Mouse (Mus musculus) spleen, adult 2 months (tissue): Measurements from ENCODE around the gene Slc25a26. TPM values are rescaled to one million over a fixed set of nuclear protein-coding genes. Genes with fewer than 3 reads are reported as not detected.

Experiments used
- DNase-seq, 2 experiments: peaks; one replicate each; pipeline versions ENCODE4 v3.0.0 to v3.0.0-alpha.2; 2012 to 2021; ENCODE audit warnings: low spot score in 2 of 2, low read depth in 1 of 2
- H3K27ac ChIP-seq: fragments of 200-500 bp; 2 replicates; pipeline ENCODE4 v1.5.1; 2012; ENCODE audit warnings: low read length, inconsistent platforms; ENCODE audit not compliant: insufficient read depth
- H3K27me3 ChIP-seq: fragments of 200-500 bp; 2 replicates; pipeline ENCODE4 v1.6.1; 2012; ENCODE audit warnings: mild to moderate bottlenecking, moderate library complexity, low read length, inconsistent platforms; ENCODE audit not compliant: control insufficient read depth, insufficient read depth
- H3K36me3 ChIP-seq: fragments of 200-500 bp; 2 replicates; pipeline ENCODE4 v1.6.1; 2012; ENCODE audit warnings: mild to moderate bottlenecking, low read length, inconsistent platforms; ENCODE audit not compliant: control insufficient read depth, insufficient read depth
- H3K4me1 ChIP-seq: fragments of 200-500 bp; 2 replicates; pipeline ENCODE4 v1.6.1; 2011; ENCODE audit warnings: inconsistent platforms; ENCODE audit not compliant: control insufficient read depth, insufficient read depth, insufficient read length
- H3K4me3 ChIP-seq: fragments of 200-500 bp; 2 replicates; pipeline ENCODE4 v1.5.1; 2011; ENCODE audit warnings: mild to moderate bottlenecking, inconsistent platforms; ENCODE audit not compliant: insufficient read depth, insufficient read length; ENCODE audit errors: extremely low read depth
- CTCF ChIP-seq: fragments of 200-500 bp; IDR thresholded peaks from 2 replicates; pipeline ENCODE4 v1.5.1; 2011; ENCODE audit warnings: mild to moderate bottlenecking, inconsistent platforms; ENCODE audit not compliant: insufficient read depth, insufficient read length, insufficient replicate concordance; ENCODE audit errors: extremely low read depth
- POLR2A ChIP-seq: fragments of 200-500 bp; IDR thresholded peaks from 2 replicates; pipeline ENCODE4 v1.6.1; 2011; ENCODE audit warnings: low read depth, low read length, inconsistent platforms
- WGBS: fragments of 180-500 bp; shearing (Covaris S2); methylation state at CpG from one replicate; pipeline ENCODE4 v1.1.7; 2018; 5-methylcytosine and 5-hydroxymethylcytosine counted together
- polyA plus RNA-seq: library from polyadenylated mRNA; depleted of rRNA; stranded (reverse); fragments of >200 nt; gene quantifications from 2 replicates; pipeline ENCODE4 v1.2.3, GENCODE M21; 2012

Slc25a26 gene
- polyA plus RNA-seq, 1 experiment = 7.6 TPM

- Histone ChIP-seq H3K27me3 (no peaks in the 10 kb centered on the region), H3K4me3 (no peak overlapping the region), H3K4me1 (peaks cover 7% of the 10 kb centered on the region), H3K36me3 (0 out of 2 replicates have a peak, but pooled peaks cover 1% of the 10 kb centered on the region), H3K27ac (no peak overlapping the region)
- no peak for DNase-seq
- TF ChIP-seq POLR2A (no peak), CTCF (no peak)
- 93% methylated on average over 5 of the region's 5 CpGs for WGBS
These were observed 124.4 kb downstream of the Slc25a26 start for GRCm38 (mm10) chr6:94624543-94624942.

DNA sequence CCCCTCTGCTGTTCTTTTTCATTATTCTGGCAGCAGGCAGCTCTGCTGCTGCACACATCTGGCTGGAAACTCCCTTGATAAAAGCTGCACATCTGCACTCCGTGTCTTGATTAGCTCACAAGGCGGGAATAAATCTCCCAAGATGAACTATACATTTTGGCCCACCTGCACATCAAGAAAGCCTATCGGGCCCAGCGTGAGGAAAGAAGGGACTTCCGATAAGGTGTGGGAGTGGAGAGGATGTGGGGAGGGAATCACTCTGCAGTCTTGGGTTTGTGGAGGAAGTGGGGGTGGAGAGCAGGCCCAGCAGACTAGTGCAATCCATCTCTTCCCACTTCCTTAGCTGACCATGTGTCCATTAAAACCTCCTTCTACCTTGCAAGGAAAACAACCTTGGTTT lies 125.8 kb downstream of the Slc25a26 start:
- Histone ChIP-seq H3K27me3 (no peaks in the 10 kb centered on the region), H3K4me3 (no peak overlapping the region), H3K36me3 (no peaks in the 10 kb centered on the region), H3K27ac (no peak overlapping the region), H3K4me1 (peaks cover 7% of the 10 kb centered on the region)
- no peak for DNase-seq
- TF ChIP-seq CTCF (no peak), POLR2A (no peak)
- WGBS = 54% methylated on average over 5 of the region's 5 CpGs

DNA sequence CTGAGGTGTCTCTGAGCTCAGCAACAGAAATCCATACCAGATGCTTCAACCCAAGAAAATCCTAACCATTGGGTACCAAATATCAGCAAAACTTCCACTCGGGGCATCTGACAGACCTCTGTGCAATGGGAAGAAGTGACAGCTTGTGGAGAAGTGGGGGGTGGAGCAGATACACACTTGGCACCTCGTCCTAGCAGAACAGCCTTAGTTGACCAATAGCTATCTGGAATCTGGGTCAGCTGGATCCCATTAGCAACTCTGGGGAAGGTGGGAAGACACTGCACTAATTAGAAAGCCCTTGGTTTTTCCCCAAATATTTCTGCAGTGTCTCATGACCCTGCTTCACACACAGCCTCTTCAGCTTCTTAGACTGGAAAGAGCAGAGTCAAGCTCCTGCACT lies 126.7 kb downstream of the Slc25a26 start:
- no peak for DNase-seq
- Histone ChIP-seq H3K4me1 (peaks cover 7% of the 10 kb centered on the region), H3K4me3 (no peak overlapping the region), H3K27ac (no peak overlapping the region), H3K27me3 (no peaks in the 10 kb centered on the region), H3K36me3 (no peaks in the 10 kb centered on the region)
- WGBS = 83% methylated on average over 2 of the region's 2 CpGs
- TF ChIP-seq POLR2A = no peak
- no peak for TF ChIP-seq CTCF

DNA sequence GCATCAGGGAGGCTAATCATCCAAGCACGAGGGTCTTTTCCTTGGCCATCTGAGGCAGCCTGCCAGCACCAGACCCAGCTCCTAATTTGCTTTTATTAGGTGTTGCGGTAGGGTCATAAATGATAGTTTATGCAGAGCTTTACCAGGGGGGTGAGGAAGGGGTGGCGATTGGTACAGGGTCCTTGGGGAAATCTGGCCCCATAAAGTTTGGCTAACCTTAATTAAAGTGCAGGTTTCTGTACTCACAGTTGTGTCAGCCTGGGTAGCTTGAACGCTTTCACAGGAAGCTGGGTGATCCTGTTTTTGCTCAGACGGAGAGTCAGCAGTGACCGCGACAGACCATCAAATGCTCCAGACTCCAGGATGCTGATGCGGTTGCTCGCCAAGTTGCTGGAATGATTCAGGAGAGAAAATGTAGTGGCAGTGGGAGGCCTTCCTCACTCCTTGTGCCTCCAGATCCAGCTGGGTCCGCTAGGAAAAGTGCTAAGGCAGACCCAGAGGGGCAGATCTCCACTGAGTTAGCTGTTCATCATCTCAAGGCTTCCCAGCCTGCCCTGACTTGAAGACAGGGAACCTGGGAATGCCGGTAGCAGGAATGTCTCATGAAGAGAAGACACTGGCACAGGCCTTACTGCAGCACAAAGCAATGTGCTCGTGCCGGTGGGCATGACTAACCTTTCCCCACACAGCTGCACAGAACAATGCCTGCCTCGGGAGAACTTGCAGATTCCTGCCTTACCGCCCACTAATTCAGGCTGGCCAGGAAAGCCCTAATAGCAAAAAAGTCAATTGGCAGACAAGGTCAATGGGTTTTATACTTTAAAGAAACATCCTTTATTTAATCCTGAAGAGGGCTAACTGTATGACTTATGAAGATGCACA lies 127.8 kb downstream of the Slc25a26 start:
- WGBS = 92% methylated on average over 15 of the region's 15 CpGs
- H3K27me3 ChIP-seq = no peaks in the 10 kb centered on the region

DNA sequence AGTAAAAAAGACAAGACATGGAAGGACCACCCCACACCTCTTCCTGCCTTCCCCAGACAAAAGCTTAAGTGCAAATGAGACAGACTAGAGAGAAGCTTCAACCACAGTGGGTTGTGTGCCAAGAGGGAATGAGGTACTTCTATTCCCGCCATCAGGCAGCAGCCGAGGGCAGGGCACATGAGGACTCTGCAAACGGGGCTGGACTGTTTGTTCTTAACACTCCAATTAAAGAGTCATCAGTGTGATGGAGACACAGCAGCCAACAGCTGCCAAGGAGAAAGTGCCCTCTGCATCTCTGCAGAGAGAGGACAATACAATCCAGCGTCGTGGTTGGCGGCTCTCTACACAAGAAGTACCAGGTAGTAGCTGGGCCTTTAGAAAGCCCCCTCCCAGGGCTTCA lies 128.7 kb downstream of the Slc25a26 start:
- TF ChIP-seq CTCF = no peak
- TF ChIP-seq POLR2A = no peak
- DNase-seq = no peak
- no peaks in the 10 kb centered on the region for H3K36me3 ChIP-seq
- WGBS = 93% methylated on average over 6 of the region's 6 CpGs
- peaks cover 7% of the 10 kb centered on the region for H3K4me1 ChIP-seq
- no peak overlapping the region for H3K4me3 ChIP-seq
- H3K27me3 ChIP-seq = no peaks in the 10 kb centered on the region
- H3K27ac ChIP-seq = no peak overlapping the region

More for the DNA sequence above, 127.8 kb downstream of the Slc25a26 start:
- no peak overlapping the region for H3K4me3 ChIP-seq
- TF ChIP-seq CTCF (no peak), POLR2A (no peak)
- H3K27ac ChIP-seq = no peak overlapping the region
- no peak for DNase-seq
- no peaks in the 10 kb centered on the region for H3K36me3 ChIP-seq
- H3K4me1 ChIP-seq = peaks cover 7% of the 10 kb centered on the region

DNA sequence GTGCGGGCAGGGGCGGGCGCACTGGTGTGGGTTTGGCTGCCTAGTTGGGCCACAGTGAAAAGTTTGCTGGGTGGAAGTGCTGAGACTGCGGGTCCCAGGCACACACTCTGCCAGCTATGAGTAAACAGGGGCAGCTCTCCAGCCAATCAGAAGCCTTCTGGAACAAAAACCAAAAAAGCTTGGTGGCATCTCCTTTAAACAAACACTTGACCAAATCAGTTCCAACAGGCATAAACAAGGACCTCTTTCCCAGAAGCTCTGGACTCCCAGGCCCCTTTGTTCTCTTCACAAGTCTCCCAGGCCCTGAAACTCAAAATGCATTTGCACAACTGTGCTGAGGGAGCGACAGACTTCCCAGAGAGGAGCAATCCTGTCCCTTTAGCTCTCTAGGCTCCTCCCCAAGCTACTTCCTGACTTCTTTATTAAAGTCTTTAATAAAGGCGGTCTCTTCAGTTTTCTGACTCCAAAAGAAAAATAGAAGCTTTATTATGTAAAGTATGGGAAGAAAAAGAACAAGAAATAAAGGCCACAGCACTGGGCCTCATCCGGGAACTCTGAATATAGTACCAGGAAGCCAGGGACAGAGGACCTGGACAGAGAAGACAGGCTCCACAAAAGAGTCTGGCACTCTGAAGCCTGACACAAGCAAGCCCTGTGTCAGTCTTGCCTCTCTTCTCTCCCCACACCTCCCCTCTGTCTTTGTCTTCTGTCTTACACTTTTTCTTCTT lies 131.1 kb downstream of the Slc25a26 start:
- no peak for TF ChIP-seq CTCF
- TF ChIP-seq POLR2A = no peak
- 91% methylated on average over 7 of the region's 7 CpGs for WGBS
- Histone ChIP-seq H3K27ac (no peak overlapping the region), H3K27me3 (no peaks in the 10 kb centered on the region), H3K36me3 (no peaks in the 10 kb centered on the region), H3K4me1 (peaks cover 13% of the 10 kb centered on the region; the same call in 1 of the 2 replicates), H3K4me3 (no peak overlapping the region)
- no peak for DNase-seq

- Histone ChIP-seq H3K36me3 (no peaks in the 10 kb centered on the region), H3K27me3 (no peaks in the 10 kb centered on the region), H3K4me1 (peaks cover 13% of the 10 kb centered on the region; the same call in 1 of the 2 replicates), H3K27ac (no peak overlapping the region), H3K4me3 (no peak overlapping the region)
- 93% methylated on average over 6 of the region's 6 CpGs for WGBS
- no peak for TF ChIP-seq POLR2A
- TF ChIP-seq CTCF = no peak
- no peak for DNase-seq
These were observed 131.6 kb downstream of the Slc25a26 start for GRCm38 (mm10) chr6:94631779-94632082.
